Mouse (Mus musculus): ENCODE results near the gene Flt1. TPM values are rescaled to one million over a fixed set of nuclear protein-coding genes. Genes with fewer than 3 reads are reported as not detected.

Flt1 gene
- polyA plus RNA-seq, 1 experiment: 32.5 TPM

- H3K4me3 ChIP-seq (replicated peaks; ENCODE audit: extremely low read depth, low read depth, low read length): no peak overlapping the region
- peaks cover 2% of the 10 kb centered on the region; the same call in 1 of the 2 replicates for H3K4me1 ChIP-seq (ENCODE audit: control insufficient read depth, insufficient read depth, low read length)
- 81% methylated on average over 12 of the region's 12 CpGs for WGBS
- no peak for DNase-seq
- no peak for TF ChIP-seq POLR2A (IDR thresholded peaks at IDR 0.05; ENCODE audit: borderline replicate concordance, extremely low read depth, low read depth, low read length)
These were observed 176.6 kb downstream of the Flt1 start for GRCm38 (mm10) chr5:147549016-147549755.

- TF ChIP-seq POLR2A (IDR thresholded peaks at IDR 0.05; ENCODE audit: borderline replicate concordance, extremely low read depth, low read depth, low read length) (no peak), CTCF (IDR thresholded peaks at IDR 0.05; ENCODE audit: insufficient read depth, low read length) (peak; percentile 76)
- no peaks in the 10 kb centered on the region for H3K4me1 ChIP-seq (ENCODE audit: control insufficient read depth, insufficient read depth, low read length)
- DNase-seq: peak; percentile 30
- H3K4me3 ChIP-seq (replicated peaks; ENCODE audit: extremely low read depth, low read depth, low read length): no peak overlapping the region
- WGBS: 53% methylated on average over 11 of the region's 11 CpGs
These were observed 180.0 kb downstream of the Flt1 start for GRCm38 (mm10) chr5:147545731-147546241.

GRCm38 (mm10) chr5:147542291-147542690 lies 183.5 kb downstream of the Flt1 start:
- DNase-seq: no peak
- Histone ChIP-seq H3K4me1 (ENCODE audit: control insufficient read depth, insufficient read depth, low read length) (no peaks in the 10 kb centered on the region), H3K4me3 (replicated peaks; ENCODE audit: extremely low read depth, low read depth, low read length) (no peak overlapping the region)
- TF ChIP-seq POLR2A (IDR thresholded peaks at IDR 0.05; ENCODE audit: borderline replicate concordance, extremely low read depth, low read depth, low read length) (no peak), CTCF (IDR thresholded peaks at IDR 0.05; ENCODE audit: insufficient read depth, low read length) (no peak)
- 75% methylated on average over 6 of the region's 6 CpGs for WGBS

GRCm38 (mm10) chr5:147539815-147540214 lies 186.0 kb downstream of the Flt1 start:
- H3K4me3 ChIP-seq (replicated peaks; ENCODE audit: extremely low read depth, low read depth, low read length): no peak overlapping the region
- no peak for TF ChIP-seq POLR2A (IDR thresholded peaks at IDR 0.05; ENCODE audit: borderline replicate concordance, extremely low read depth, low read depth, low read length)
- no peak for TF ChIP-seq CTCF (IDR thresholded peaks at IDR 0.05; ENCODE audit: insufficient read depth, low read length)
- WGBS: 83% methylated on average over 4 of the region's 4 CpGs

GRCm38 (mm10) chr5:147539409-147539808 lies 186.4 kb downstream of the Flt1 start:
- TF ChIP-seq POLR2A (IDR thresholded peaks at IDR 0.05; ENCODE audit: borderline replicate concordance, extremely low read depth, low read depth, low read length) (no peak), CTCF (IDR thresholded peaks at IDR 0.05; ENCODE audit: insufficient read depth, low read length) (no peak)

More at GRCm38 (mm10) chr5:147539815-147540214, 186.0 kb downstream of the Flt1 start:
- DNase-seq: no peak
- no peaks in the 10 kb centered on the region for H3K4me1 ChIP-seq (ENCODE audit: control insufficient read depth, insufficient read depth, low read length)

GRCm38 (mm10) chr5:147532031-147532430 lies 193.8 kb downstream of the Flt1 start:
- no peak overlapping the region for H3K4me3 ChIP-seq (replicated peaks; ENCODE audit: extremely low read depth, low read depth, low read length)
- DNase-seq: no peak
- 0 out of 2 replicates have a peak, but pooled peaks cover 2% of the 10 kb centered on the region for H3K4me1 ChIP-seq (ENCODE audit: control insufficient read depth, insufficient read depth, low read length)
- WGBS: 82% methylated on average over 6 of the region's 6 CpGs
- TF ChIP-seq POLR2A (IDR thresholded peaks at IDR 0.05; ENCODE audit: borderline replicate concordance, extremely low read depth, low read depth, low read length) (no peak), CTCF (IDR thresholded peaks at IDR 0.05; ENCODE audit: insufficient read depth, low read length) (no peak)

More at GRCm38 (mm10) chr5:147539409-147539808, 186.4 kb downstream of the Flt1 start:
- no peak for DNase-seq
- 86% methylated on average over 4 of the region's 4 CpGs for WGBS
- no peaks in the 10 kb centered on the region for H3K4me1 ChIP-seq (ENCODE audit: control insufficient read depth, insufficient read depth, low read length)
- no peak overlapping the region for H3K4me3 ChIP-seq (replicated peaks; ENCODE audit: extremely low read depth, low read depth, low read length)

GRCm38 (mm10) chr5:147527788-147528187 lies 198.0 kb downstream of the Flt1 start:
- no peak overlapping the region for H3K4me3 ChIP-seq (replicated peaks; ENCODE audit: extremely low read depth, low read depth, low read length)
- no peak for TF ChIP-seq POLR2A (IDR thresholded peaks at IDR 0.05; ENCODE audit: borderline replicate concordance, extremely low read depth, low read depth, low read length)
- no peak for TF ChIP-seq CTCF (IDR thresholded peaks at IDR 0.05; ENCODE audit: insufficient read depth, low read length)
- 0 out of 2 replicates have a peak, but pooled peaks cover 2% of the 10 kb centered on the region for H3K4me1 ChIP-seq (ENCODE audit: control insufficient read depth, insufficient read depth, low read length)
- no peak for DNase-seq
- 72% methylated on average over 3 of the region's 3 CpGs for WGBS

GRCm38 (mm10) chr5:147527006-147527405 lies 198.8 kb downstream of the Flt1 start:
- no peak overlapping the region for H3K4me3 ChIP-seq (replicated peaks; ENCODE audit: extremely low read depth, low read depth, low read length)
- 74% methylated on average over 6 of the region's 6 CpGs for WGBS
- DNase-seq: no peak
- H3K4me1 ChIP-seq (ENCODE audit: control insufficient read depth, insufficient read depth, low read length): 0 out of 2 replicates have a peak, but pooled peaks cover 2% of the 10 kb centered on the region
- TF ChIP-seq POLR2A (IDR thresholded peaks at IDR 0.05; ENCODE audit: borderline replicate concordance, extremely low read depth, low read depth, low read length): no peak
- no peak for TF ChIP-seq CTCF (IDR thresholded peaks at IDR 0.05; ENCODE audit: insufficient read depth, low read length)

Other genes starting within 250 kb of the Flt1 start
- gene Pomp, start 134.4 kb upstream of the Flt1 start, polyA plus RNA-seq (2012; rRNA removed): 33.9 and 47.1 TPM in 2 replicates
- gene Slc46a3, start 168.8 kb upstream of the Flt1 start, polyA plus RNA-seq (2012; rRNA removed): 41.4 and 46.5 TPM in 2 replicates
- gene Mtus2, start 231.3 kb upstream of the Flt1 start, polyA plus RNA-seq (2012; rRNA removed): 4.7 and 6.1 TPM in 2 replicates

All from lung, adult 2 months (tissue).